Mouse (Mus musculus) large intestine, adult 2 months (tissue): ENCODE results near the gene Sh2d1b1. TPM values are rescaled to one million over a fixed set of nuclear protein-coding genes. Genes with fewer than 3 reads are reported as not detected.
A peak's percentile ranks its signal among the peaks of the same experiment; 100 is the strongest.
"Not testable (repeated sequence)": the region's sequence is repeated elsewhere in the genome, so short reads cannot be mapped to it uniquely, and the experiment has no call there.

Source experiments
- DNase-seq: peaks from one replicate; pipeline ENCODE4 v3.0.0-alpha.2; 2012; ENCODE audit warnings: low read depth, low spot score
- whole genome bisulfite sequencing: fragments of 180-500 bp; shearing (Covaris S2); methylation state at CpG from one replicate; pipeline ENCODE4 v1.1.7; 2018; 5-methylcytosine and 5-hydroxymethylcytosine counted together
- polyA plus RNA-seq: library from polyadenylated mRNA; depleted of rRNA; stranded (reverse); fragments of >200 nt; gene quantifications from 2 replicates; pipeline ENCODE4 v1.2.3, GENCODE M21; 2012; rRNA removed

The Sh2d1b1 gene
- 0.73 and 0.85 TPM in 2 replicates for polyA plus RNA-seq

GRCm38 (mm10) chr1:170277016-170277415 is at the start of gene Sh2d1b1:
Gene Sh2d1b1 (plus strand): TSS chr1:170277320.
- no peak for DNase-seq
- WGBS = 71% methylated on average over 3 of the region's 3 CpGs

- DNase-seq = not testable (repeated sequence)
- 59% methylated on average over 6 of the region's 6 CpGs for WGBS
Observed at GRCm38 (mm10) chr1:170232688-170233087, 44.4 kb upstream of the Sh2d1b1 start, which contains the start of gene Sh2d1b2. Gene Sh2d1b2 (plus strand): TSS chr1:170232749.

GRCm38 (mm10) chr1:170245016-170245415 is 32.1 kb upstream of the Sh2d1b1 start:
- 88% methylated on average over 3 of the region's 3 CpGs for WGBS
- DNase-seq = no peak

GRCm38 (mm10) chr1:170254893-170255559 is 22.1 kb upstream of the Sh2d1b1 start:
- no peak for DNase-seq
- 41% methylated on average over 30 of the region's 30 CpGs for WGBS

- 20% methylated on average over 32 of the region's 32 CpGs for WGBS
- peak; percentile 60 for DNase-seq
Observed at GRCm38 (mm10) chr1:170255560-170255910, 21.6 kb upstream of the Sh2d1b1 start.

- WGBS = 86% methylated on average over 6 of the region's 6 CpGs
- no peak for DNase-seq
Observed at GRCm38 (mm10) chr1:170270281-170270680, 6.8 kb upstream of the Sh2d1b1 start.

GRCm38 (mm10) chr1:170270696-170271095 is 6.4 kb upstream of the Sh2d1b1 start:
- DNase-seq = no peak
- WGBS = 83% methylated on average over 4 of the region's 4 CpGs

- DNase-seq = no peak
Observed at GRCm38 (mm10) chr1:170273252-170273651, 3.9 kb upstream of the Sh2d1b1 start.

- no peak for DNase-seq
- WGBS = 60% methylated on average over 4 of the region's 4 CpGs
Observed at GRCm38 (mm10) chr1:170282415-170283129, 5.5 kb downstream of the Sh2d1b1 start.

GRCm38 (mm10) chr1:170292239-170292951 is 15.3 kb downstream of the Sh2d1b1 start:
- DNase-seq = no peak
- WGBS = 33% methylated on average over 9 of the region's 9 CpGs

- DNase-seq = no peak
- WGBS = 91% methylated on average over 5 of the region's 5 CpGs
Observed at GRCm38 (mm10) chr1:170293257-170293656, 16.1 kb downstream of the Sh2d1b1 start.

GRCm38 (mm10) chr1:170294786-170295570 is 17.9 kb downstream of the Sh2d1b1 start:
- WGBS = 85% methylated on average over 15 of the region's 15 CpGs

GRCm38 (mm10) chr1:170299496-170299895 is 22.4 kb downstream of the Sh2d1b1 start:
- 76% methylated on average over 4 of the region's 4 CpGs for WGBS
- DNase-seq = no peak

More at GRCm38 (mm10) chr1:170294786-170295570, 17.9 kb downstream of the Sh2d1b1 start:
- no peak for DNase-seq

- 93% methylated on average over 9 of the region's 9 CpGs for WGBS
- DNase-seq = no peak
Observed at GRCm38 (mm10) chr1:170301686-170302085, 24.6 kb downstream of the Sh2d1b1 start.

- no peak for DNase-seq
- WGBS = 90% methylated on average over 6 of the region's 6 CpGs
Observed at GRCm38 (mm10) chr1:170302456-170302855, 25.3 kb downstream of the Sh2d1b1 start.

GRCm38 (mm10) chr1:170303103-170303502 is 26.0 kb downstream of the Sh2d1b1 start:
- 88% methylated on average over 6 of the region's 6 CpGs for WGBS
- DNase-seq = no peak

- DNase-seq = no peak
- 82% methylated on average over 10 of the region's 10 CpGs for WGBS
Observed at GRCm38 (mm10) chr1:170305002-170305401, 27.9 kb downstream of the Sh2d1b1 start.

GRCm38 (mm10) chr1:170306232-170306631 is 29.1 kb downstream of the Sh2d1b1 start, which contains the start of gene Gm7694:
Gene Gm7694 (minus strand): TSS chr1:170306332.
- 92% methylated on average over 4 of the region's 4 CpGs for WGBS
- no peak for DNase-seq

- 71% methylated on average over 4 of the region's 4 CpGs for WGBS
- DNase-seq = no peak
Observed at GRCm38 (mm10) chr1:170308503-170308902, 31.4 kb downstream of the Sh2d1b1 start, which contains the start of gene Spata46. Gene Spata46 (plus strand): TSS chr1:170308803.

- WGBS = 85% methylated on average over 6 of the region's 6 CpGs
- no peak for DNase-seq
Observed at GRCm38 (mm10) chr1:170311431-170311830, 34.3 kb downstream of the Sh2d1b1 start.
